Mouse (Mus musculus): ENCODE data around the gene Dennd5b.
"Not testable (repeated sequence)": the region's sequence is repeated elsewhere in the genome, so short reads cannot be mapped to it uniquely, and the experiment has no call there.

Gene Dennd5b

DNA sequence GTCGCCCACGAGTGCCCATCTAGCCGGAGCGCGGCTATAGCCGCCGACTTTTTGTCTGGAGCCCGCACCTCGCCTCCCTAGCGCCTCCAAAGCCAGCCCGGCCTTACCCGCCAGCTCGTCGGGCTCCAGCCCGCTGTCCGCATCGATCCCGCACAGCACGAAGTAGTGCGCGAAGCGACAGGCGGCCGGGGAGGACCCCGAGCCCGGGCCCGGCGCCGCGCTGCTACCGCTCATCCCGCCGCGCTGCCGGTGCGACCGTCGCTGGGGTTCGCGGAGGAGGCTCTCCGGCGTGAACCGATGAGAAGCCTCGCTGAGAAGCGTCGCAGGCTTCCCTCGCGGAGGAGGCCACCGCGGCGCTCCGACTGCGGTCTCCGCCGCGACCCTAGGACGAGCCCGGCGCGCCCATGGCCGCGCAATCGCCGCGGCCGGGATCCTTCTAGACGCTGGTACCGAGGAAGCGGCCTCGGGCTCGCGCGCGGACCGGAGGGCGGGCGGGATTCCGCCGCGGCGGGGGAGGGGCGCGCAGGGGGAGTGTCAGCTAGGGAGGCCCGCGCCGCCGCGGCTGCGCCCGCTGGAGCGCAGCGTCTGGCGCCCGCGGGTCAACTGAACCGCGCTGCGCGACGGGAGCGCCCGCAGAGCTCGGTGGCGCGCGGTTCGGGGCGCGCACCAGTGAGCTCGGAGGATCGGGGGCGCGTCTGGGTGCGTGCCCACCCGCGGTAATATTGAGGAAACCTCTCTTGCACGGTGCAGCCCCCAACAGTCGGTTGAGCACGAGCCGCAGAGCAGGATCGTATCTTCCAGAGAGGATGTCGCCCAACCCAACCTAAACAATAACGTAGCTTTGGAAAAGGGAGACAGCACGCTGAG, at the start of gene Dennd5b:
Gene Dennd5b (minus strand): TSS at position 605 of the 867 bp plus-strand sequence.
- DNase-seq, result peak; percentile 49

DNA sequence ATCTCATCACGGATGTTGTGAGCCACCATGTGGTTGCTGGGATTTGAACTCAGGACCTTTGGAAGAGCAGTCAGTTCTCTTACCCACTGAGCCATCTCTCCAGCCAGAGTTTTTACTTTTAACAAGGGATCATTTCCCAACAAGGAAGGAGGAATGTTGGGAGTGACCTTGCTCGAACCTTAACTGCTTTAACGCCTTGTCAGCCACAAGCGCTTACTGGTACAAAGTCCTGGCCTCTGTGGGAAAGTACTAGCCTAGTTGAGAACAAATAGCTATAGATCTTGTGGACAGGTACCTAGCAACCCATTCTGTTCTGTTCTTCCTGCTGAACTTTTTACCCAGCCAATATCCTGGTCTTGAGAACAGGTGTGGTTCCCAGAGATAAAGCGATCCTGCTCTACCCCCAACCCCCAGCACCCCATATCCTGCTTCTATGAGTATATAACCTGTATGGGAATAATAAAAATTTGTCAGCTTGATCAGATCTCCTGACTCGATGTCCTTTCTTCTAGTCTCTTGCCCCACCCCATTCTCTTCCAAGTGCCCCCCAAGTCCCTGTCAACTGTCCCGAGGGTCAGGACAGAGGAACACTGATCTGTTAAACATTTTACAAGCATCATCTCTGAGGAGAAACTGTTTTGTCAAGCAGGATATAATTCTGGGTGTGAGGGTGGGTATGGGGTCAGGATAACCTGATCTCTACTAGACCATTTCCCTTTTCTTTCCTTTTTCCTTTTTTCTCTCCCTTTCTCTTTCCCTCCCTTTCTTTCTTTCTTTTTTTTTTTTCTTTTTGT, 47.2 kb upstream of the Dennd5b start:
- DNase-seq, result no peak

DNA sequence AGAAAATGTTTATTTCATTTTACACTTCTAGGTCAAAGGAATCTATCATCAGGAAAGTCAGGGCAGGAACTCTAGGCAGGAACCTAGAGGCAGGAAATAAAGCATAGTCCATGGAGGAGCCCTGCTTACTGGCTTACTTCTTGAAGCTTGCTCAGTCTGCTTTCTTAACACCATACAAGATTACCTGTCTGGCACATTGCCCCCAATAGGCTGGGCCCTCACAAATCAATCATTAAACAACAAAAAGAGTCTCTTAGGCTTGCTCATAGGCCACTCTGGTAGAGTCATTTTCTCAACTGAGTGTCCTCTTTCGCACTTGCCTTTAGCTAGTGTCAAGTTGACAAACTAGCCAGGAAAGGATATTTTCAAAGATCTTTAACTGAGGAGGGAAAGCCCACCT, 43.7 kb upstream of the Dennd5b start:
- DNase-seq, result no peak

DNA sequence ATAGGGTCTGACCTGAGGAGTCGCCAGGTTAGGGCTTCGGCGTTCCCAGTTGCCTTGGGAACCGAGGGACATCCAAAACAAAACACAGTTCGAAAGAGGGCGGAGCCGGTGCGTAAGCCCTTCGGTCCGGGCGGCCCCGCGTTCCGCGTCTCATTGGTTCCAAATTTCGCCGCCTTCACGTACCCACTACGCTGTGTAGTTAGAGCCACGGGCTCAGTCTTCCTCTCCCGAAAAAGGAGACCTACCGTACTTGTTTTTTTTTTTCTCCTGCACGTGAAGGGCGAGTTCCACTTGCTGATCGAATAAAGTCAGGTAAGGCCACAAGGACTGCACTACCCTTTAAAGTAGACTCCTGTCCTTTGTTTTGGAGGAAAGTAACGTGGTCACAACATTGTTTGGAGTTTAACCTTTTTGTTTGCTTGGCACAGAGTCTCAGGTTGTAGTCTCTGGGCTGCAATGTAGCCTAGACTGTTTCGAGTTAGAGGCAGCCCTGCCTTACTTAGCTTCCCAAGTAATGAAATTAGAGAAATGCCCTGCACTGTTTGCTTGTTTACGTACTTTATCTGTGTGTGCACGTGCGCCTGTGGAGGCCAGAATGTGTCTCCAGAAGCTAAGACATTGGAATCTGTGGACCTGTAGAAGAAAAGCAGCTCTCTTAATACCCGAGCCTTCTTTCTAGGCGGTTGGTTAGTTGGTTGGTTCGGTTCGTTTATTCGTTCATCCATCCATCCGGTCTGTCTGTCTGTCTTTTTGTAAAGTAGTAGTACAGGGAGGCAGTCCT, 40.1 kb upstream of the Dennd5b start:
- peak; percentile 83 for DNase-seq

DNA sequence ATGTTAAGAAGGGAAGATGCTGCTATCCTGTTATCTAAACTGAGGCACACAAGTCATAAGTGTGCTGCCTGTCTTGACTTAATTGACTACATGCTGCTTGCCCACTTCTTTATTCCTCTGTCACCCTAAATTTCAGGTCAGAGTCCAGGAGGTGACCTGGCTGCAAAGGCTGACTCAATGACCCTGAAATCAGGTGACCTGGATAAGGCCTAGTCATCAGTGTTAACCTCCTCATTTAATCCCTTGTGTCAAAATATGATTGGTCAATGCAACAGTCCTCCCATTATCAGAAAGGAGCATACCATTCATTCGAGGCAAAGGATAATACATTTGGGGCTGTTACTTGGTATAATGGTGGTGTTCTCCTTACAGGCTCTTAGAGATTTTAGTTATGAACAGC, 38.0 kb upstream of the Dennd5b start, which contains the start of gene Etfbkmt:
Gene Etfbkmt (plus strand): TSS at position 379 of the 400 bp plus-strand sequence.
- no peak for DNase-seq

DNA sequence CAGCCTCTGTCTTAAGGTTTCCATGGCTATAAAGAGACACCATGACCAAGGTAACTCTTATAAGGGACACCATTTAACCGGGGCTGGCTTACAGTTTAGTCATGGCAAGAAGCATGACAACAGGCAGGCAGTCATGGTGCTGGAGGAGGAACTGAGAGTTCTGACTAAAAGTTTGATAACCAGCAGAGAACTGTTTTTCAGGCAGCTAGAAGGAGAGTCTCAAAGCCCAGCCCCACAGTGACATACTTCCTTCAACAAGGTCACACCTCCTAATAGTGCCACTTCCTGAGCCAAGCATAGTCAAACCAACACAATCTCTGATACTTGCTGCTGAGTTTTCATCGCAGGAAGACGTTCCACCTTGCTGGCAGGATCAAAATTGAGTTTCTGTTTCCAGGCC, 37.5 kb upstream of the Dennd5b start:
- DNase-seq, result no peak

DNA sequence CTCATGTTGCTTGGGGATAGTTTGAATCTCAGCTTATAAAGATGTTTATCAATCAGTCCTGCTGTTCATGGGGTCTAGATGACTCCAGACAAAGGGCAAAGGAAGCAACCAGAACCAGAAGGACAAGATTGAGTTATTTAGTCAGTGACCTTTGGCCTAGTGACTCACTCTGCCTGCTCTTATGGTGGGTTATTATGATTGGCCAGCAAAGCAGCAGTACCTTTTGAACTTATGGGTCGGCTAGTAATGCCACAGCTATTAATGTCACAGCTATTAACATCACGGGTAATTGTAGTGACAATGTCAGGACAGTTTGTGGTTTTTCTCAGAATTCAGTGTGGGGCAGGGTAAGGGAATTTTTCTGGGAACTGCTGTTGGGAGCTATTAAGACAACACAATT, 36.5 kb upstream of the Dennd5b start:
- no peak for DNase-seq

DNA sequence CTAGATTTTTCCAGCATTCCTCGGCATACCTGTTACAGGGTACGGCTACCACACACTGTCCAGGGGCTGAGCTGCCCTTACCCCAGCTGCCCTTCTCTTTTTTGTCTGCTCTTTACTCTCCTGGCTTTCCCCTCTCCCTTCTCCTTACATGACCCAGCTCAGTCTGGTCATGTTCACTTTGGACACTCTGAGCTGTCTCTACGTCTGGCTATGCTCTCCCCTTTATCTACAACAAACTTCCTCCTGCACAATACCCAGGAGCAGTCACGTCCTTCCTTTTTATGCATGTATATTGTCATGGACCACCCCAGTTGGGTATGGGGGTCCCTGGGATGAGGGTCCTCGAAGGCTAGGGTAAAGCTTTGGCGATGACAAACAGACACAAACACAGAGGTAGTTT, 34.2 kb upstream of the Dennd5b start:
- DNase-seq, result no peak

DNA sequence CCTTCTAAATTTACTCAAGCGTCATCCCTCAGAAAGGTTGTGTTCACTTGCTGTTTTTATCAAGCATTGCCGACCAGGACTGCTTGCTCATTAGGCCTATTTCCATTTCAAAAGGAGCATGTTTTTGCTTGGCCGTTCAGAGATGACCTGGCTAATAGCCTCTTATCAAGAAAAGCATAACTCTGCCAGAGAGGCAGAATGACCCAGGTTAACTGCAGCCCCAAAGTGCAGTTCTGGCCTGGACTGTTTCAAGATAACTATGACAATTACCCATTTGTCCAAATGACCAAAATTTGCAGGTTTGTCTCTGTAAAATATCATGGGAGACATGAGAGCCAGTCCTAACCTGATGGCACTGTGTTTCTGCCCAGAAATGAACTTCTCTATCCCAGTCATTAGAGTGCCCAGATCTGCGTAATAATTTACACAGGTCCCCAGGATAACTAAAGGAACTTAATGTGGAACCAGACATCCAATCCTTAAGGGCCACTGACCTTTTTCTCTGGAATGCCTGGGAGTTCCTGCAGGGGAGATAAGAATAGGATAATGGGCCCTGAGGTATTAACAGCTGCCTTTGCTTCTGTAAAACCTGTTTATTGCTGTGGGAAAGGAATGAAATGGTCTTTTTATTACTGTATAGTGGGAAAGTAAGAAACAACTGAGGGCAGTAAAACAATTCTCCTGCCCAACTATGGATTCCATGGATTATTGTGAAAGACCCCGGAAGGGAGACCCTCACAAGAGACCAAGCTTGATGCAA, 33.1 kb upstream of the Dennd5b start:
- DNase-seq, result no peak

DNA sequence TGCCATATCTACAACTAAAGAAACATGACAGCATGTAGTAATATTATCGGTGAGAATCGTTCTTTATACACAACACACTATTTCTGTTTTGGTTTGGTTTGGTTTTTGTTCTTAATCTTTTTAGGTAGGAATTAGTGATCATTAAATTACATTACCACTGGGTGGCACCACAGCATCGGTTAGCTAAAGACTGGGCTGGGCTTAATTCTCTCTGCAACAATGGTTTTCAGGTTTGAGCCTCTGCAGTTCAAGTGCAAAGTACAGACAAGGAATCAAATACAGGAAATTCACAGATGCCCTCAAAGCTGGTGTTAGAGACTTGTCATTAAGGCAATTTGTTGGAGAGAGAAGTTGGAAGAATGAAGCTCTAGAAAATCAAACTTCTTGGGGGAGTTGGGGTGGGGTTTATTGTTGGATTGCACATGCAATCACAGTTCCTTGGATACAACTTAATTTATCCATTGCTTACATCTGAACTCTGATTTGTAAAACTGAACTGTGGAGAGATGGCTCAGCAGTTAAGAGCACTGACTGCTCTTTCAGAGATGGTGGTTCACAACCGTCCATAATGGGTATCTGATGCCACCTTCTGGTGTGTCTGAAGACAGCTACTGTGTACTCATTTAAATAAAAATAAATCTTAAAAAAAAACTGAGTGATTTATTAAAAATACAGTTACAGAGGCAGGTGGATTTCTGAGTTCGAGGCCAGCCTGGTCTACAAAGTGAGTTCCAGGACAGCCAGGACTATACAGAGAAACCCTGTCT, 31.0 kb upstream of the Dennd5b start:
- peak; percentile 54 for DNase-seq

DNA sequence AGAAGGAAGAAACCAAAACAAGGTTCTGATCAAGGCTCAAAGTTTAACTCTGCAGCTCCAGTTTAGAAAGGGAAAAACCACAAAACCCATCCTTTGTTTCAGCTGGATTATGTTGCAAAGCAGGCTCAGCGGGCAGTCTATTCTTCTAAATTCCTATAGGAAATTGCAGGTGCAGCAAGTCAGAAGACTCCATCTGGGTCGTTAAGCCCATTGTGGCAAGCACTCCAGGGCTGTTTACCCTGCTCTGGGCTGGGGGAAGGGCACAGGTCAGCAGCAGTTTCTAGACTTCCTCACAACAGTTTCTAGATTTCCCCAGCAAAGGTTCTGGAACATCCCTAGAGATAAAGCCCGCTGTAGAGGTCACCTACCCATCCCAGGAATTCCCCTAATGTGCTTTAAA, 29.6 kb upstream of the Dennd5b start:
- DNase-seq, result no peak

DNA sequence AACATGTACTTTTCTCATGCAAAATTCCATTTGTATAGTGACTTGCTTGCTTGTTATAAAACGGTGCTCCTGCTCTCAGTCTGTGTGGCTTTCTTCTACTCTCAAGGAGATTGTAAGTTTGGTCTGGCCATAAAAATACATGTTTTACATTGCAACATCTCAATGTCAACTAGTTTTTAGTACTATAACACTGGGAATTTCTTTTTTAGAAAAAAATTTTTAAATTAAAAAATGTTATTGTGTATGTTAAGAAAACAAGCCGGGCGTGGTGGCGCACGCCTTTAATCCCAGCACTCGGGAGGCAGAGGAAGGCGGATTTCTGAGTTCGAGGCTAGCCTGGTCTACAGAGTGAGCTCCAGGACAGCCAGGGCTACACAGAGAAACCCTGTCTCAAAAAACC, 28.4 kb upstream of the Dennd5b start, which contains the start of gene Gm10203:
Gene Gm10203 (plus strand): TSS at position 301 of the 400 bp plus-strand sequence.
- DNase-seq, result not testable (repeated sequence)

DNA sequence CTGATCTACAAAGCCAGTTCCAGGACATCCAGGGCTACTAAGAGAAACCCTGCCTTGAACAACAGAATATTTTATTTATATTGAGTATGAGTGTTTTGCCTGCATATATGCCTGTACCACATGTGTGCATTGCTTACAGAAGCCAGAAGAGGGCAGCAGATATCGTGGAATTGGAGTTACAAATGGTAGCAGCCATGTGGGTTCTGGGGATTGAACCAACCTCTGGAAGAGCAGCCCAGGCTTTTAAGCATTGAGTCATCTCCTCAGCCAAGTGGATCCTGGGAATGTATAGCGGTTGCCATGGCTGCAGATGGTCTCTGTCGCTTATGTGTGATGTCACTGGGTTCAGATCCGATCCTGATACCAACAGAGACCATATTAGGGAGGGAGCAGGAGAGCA, 25.2 kb upstream of the Dennd5b start:
- peak; percentile 68 for DNase-seq

DNA sequence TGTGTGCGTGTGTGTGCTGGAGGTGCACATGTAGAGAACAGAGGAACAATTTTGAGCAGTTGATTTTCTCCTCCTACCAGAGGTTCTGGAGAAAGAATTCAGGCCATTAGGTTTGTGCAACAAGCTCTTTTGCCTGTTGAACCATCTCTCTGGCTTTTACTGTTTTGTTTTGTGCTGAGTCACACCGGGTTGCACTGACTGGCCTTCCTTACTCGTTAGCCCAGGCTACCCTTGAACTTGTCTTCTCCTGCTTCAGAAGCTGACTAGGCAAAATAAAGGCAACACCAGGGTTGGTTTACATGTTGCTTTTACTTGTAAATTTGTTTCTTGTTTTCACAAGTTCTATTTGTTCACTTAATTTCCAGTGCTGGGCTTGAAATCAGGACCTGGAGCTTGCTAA, 21.6 kb upstream of the Dennd5b start:
- no peak for DNase-seq

DNA sequence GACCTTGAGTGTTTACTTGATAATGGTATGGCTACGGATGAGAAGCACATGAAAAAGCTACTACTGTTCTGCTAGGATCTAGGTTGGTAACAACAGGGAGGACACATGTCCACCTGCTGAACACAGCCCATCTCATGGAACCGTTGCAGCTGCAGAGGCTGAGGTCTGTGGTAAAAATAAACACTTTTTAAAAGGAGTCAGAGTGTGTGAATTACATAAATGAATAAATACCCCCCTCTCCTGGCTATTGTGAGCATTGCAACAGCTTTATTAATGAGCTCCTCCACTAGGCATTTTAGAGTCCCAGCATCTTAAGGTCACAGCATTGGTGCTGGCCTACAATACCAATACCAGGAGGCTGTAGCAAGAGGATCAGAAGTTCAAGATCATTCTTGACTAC, 18.4 kb upstream of the Dennd5b start:
- peak; percentile 61 for DNase-seq

DNA sequence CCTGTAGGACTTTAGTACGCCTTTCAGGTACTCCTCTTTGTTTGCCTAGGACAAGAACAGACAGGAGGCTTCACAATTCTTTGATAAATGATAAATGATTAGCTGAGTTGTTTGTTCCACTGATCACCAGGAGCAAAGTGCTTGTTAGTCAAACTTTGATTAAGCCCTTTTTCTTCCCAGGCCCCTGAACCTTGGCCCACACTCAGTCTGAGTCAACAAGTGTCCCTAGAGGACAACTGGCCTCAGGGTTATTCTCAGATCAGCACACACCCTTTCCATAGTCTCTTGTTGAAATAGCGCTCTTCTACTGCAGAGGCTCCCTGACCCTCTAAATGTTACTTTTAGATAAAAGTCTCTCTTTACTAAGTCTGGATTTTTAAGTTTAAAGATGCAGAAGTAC, 17.5 kb upstream of the Dennd5b start:
- no peak for DNase-seq

DNA sequence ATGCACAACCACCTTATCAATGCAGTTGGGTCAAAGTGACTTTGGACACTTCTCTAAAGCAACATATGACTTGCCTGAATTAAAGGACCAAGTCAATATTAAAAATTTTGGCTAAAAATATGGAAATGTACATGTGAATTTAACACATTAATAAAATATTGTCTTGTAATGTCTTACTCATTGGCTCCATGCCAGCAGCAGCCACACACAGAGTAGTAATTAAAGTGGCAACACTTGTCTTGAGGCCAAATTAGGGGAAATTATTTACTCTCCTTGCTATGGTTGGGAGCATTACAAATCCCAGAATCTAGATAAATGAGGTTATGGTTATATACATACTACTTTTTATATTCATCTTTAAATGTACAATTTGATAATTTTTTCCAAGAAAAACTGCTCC, 15.5 kb upstream of the Dennd5b start:
- no peak for DNase-seq

DNA sequence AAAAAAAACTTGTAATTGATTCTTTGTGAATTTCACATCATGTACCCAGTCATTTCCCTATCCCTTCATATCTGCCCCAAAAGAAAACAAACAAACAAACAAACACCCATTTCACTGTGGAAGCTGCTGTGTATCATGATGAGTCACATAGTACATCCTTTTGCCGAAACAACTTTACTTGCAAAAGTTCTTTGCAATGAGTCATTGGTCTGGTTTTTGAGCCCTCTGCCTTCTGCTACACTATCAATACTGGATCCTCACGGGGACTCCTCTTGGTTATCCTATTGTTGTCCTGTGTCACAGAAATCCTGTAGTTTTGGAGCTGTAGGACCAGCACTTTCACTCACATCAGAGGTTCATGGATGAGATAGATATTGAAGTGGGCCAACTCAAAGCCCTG, 7.4 kb upstream of the Dennd5b start:
- DNase-seq, result no peak

DNA sequence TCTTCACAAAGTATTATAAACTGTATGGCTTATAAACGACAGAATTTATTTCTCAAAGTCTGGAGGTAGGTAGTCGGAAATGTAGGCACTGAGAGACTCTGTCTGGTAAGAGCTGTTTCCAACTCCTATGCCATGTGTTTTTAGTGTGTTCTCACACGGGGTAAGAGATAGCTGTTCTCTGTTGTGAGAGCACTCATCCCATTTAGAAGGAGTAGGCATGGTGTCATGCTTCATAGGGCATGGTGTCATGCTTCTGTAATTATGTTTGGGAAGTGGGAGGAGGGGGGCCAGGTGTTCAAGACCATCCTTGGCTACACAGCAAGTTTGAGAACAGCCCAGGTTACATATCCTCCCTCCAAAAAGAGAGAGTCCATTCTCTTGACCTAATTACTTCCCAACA, 6.1 kb upstream of the Dennd5b start:
- no peak for DNase-seq

DNA sequence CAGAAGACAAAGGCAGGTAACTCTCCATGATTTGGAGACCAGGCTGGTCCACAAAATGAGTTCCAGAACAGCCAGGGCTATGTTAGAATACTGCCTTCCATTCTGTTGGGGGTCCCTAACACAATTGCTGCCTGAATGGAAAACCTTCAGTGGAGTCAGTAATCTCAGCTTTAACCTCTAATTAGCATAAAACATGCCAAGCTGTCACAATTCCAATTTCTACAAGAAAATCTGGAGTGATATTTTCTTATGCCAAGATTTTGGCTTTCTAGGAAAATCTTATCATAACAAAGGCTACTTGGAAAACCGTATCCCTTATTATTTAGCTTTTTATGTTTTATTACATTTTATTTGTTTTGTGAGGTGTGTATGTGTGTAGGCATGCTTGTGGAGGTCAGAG, 2.0 kb upstream of the Dennd5b start:
- no peak for DNase-seq

DNA sequence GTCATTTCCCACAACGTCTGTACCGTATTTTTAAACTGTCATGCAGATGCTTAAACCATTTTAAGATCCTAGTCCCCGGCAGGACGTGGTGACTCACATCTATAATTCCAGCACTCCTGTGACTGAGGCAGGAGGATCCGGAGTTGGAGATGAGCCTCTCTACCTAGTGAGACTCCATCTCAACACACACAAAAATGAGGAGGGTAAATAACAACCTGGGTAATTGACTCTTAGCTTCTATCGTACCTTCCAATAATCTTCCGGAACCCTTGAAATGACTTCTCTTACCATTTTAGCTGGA, 413 bp upstream of the Dennd5b start:
- DNase-seq, result no peak

All from thymus, postnatal 14 days (tissue).